Mouse (Mus musculus) Patski (cell line): ENCODE results near the gene Npnt. TPM values are rescaled to one million over a fixed set of nuclear protein-coding genes. Genes with fewer than 3 reads are reported as not detected.

Experiments
- ATAC-seq: fragments of 100-300 bp; one replicate; pipeline ENCODE4 v1.8.0; 2021
- CTCF ChIA-PET: fragments of 350-600 bp; sonication (Branson Sonifier 250); formaldehyde crosslinking; loops from one replicate; lab custom pipeline; 2022; ENCODE audit warnings: inconsistent platforms; lab: Charles Lee
- POLR2A ChIA-PET: fragments of 350-600 bp; sonication (Branson Sonifier 250); formaldehyde crosslinking; loops from one replicate; lab custom pipeline; 2022; ENCODE audit warnings: antibody characterized with exemption, inconsistent platforms; lab: Charles Lee
- DNase-seq: peaks from one replicate; pipeline ENCODE4 v3.0.0-alpha.2; 2011; ENCODE audit warnings: low read depth, low spot score
- H3K27me3 ChIP-seq: fragments of 371-371 bp; one replicate; pipeline ENCODE4 v1.5.1; 2021
- CTCF ChIP-seq: fragments of 100-300 bp; IDR thresholded peaks from one replicate; pipeline ENCODE4 v1.5.1; 2021
- in situ Hi-C: fragments of 300-500 bp; cut with MboI; formaldehyde crosslinking; loops from 3 replicates; pipeline ENCODE4 v1.11.1; 2018; ENCODE audit warnings: low pct_unique_long_range_greater_than_20kb, mixed read lengths
- polyA plus RNA-seq: library from polyadenylated mRNA; unstranded; gene quantifications from one replicate; pipeline ENCODE4 v1.2.3, GENCODE M21; 2021

Npnt gene
- polyA plus RNA-seq, 1 experiment from 2014 or later: 460 TPM

DNA sequence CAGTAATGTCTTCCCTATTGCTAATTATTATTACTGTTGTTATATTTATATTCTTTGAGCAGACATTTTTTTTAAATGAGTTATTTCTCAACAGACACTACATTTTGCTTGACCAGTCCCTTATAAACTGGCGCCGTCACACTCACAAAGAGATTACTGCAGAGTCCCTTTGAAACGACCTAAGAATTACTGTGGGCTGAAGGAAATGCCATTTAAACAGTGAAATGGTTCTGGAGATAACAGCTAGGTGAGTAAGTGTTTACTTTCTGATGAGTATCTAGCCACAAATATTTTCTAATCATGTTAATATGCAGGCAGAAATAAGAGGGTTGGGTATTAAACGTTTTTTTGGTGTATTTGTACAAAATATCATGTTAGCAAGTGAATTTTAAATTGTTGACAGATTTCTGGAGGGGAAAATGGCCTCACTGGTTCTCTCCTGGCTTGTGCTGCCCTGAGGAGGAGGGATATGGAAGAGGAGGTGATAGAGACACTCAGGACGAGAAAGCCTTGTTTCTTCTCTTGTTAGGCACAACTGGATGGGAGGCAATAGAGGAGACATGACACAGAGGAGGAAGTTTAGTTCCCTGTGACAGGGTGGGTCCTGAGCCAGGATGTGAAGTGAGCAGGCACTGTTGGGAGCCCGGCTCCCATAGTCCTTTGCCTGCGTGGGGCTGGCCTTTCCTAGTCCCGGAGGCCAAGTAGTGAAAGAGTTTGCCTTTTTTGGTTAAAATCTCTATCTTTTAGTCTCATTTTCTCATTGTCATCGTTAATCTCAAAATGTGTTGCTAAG is 14.8 kb upstream of the Npnt start:
- TF ChIP-seq CTCF: no peak
- ATAC-seq (peak; percentile 44), DNase-seq (no peak)
- in situ Hi-C loops: no loop called here
- no peaks in the 10 kb centered on the region for H3K27me3 ChIP-seq
- POLR2A ChIA-PET: no interaction called here
- CTCF ChIA-PET: interaction anchor here (0.7 to 1.2 kb wide), 3 partner anchors 13 to 21 kb away, joined by 3 read pairs; no protein-coding TSS in a partner anchor

- in situ Hi-C loops: no loop called here
- TF ChIP-seq CTCF: no peak
- no peak for ATAC-seq
- no peaks in the 10 kb centered on the region for H3K27me3 ChIP-seq
- POLR2A ChIA-PET: no interaction called here
- CTCF ChIA-PET: interaction anchor here (1.0 to 1.4 kb wide), 5 partner anchors 11 to 162 kb away, joined by 3 to 7 read pairs (median 3); no protein-coding TSS in a partner anchor
- DNase-seq: no peak
Measured at GRCm38 (mm10) chr3:132962631-132963361, 12.7 kb upstream of the Npnt start.

DNA sequence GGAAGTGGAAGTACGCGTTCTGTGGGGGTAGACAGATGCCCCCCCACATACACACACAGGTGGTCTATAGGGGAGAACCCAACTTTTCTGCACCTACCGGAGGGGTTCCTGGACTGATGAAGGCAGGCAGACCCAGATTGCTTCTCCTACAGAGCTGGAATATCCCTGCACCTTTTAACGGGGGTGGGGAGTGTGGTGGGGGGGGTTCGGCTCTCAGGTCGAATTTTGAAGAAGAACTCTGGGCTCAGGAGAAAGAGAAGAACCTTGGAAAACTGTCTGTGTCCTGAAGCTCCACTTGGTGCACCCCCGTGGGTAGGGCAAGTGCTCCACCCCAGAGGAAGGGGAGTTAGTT is 414 bp upstream of the Npnt start:
- in situ Hi-C loops: loop anchor here (5.0 kb wide), 1 partner anchor 203 kb away; no protein-coding TSS in a partner anchor
- ChIA-PET CTCF (interaction anchor here (0.9 to 2.8 kb wide), 9 partner anchors 13 to 206 kb away, joined by 3 to 7 read pairs (median 3); no protein-coding TSS in a partner anchor), POLR2A (interaction anchor here (0.7 to 1.9 kb wide), 5 partner anchors 10 to 84 kb away, joined by 3 to 6 read pairs (median 4); no protein-coding TSS in a partner anchor)
- no peak for DNase-seq
- TF ChIP-seq CTCF: no peak
- no peak for ATAC-seq
- no peaks in the 10 kb centered on the region for H3K27me3 ChIP-seq

GRCm38 (mm10) chr3:132949380-132949790 is 706 bp downstream of the Npnt start:
- CTCF ChIA-PET: interaction anchor here (1.2 to 2.0 kb wide), 5 partner anchors 15 to 203 kb away, joined by 3 to 6 read pairs (median 5); no protein-coding TSS in a partner anchor
- DNase-seq (no peak), ATAC-seq (peak; percentile 41)
- no peak for TF ChIP-seq CTCF
- POLR2A ChIA-PET: interaction anchor here (0.6 to 0.7 kb wide), 3 partner anchors 132 to 1942 kb away, joined by 3 read pairs; no protein-coding TSS in a partner anchor
- H3K27me3 ChIP-seq: no peaks in the 10 kb centered on the region
- in situ Hi-C loops: no loop called here

DNA sequence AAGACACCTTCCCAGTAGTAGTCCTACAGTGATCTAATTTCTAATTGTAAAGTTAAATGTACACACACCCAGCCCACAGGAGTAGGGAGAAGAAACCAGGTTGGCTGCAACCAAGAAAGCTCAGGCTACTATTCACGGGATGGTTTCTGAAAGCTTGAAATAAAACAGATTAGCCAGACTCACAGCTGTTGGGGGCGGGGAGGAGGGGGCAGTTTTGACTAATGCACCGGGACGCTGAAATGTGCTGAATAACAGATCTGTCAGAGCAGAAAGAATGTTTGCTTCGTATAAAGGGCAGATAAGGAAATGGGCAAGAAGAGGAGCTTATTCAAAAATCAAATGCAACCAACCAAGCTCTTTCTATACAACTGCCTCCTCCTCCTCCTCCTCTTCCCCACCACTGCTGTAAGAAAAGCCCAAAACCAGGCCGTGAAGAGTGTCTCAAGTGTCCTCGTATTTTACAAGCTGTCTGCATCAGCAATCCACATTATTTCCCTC is 1.7 kb downstream of the Npnt start:
- POLR2A ChIA-PET: interaction anchor here (0.5 to 1.2 kb wide), 6 partner anchors 9 to 129 kb away, joined by 3 to 4 read pairs (median 3); no protein-coding TSS in a partner anchor
- DNase-seq: no peak
- no peak for TF ChIP-seq CTCF
- CTCF ChIA-PET: interaction anchor here (1.1 to 1.7 kb wide), 3 partner anchors 14 to 202 kb away, joined by 3 to 6 read pairs (median 3); no protein-coding TSS in a partner anchor
- H3K27me3 ChIP-seq: no peaks in the 10 kb centered on the region
- in situ Hi-C loops: no loop called here
- ATAC-seq: no peak

GRCm38 (mm10) chr3:132946086-132946485 is 4.0 kb downstream of the Npnt start:
- CTCF ChIA-PET: no interaction called here
- in situ Hi-C loops: no loop called here
- POLR2A ChIA-PET: no interaction called here
- DNase-seq (no peak), ATAC-seq (no peak)
- no peak for TF ChIP-seq CTCF
- no peaks in the 10 kb centered on the region for H3K27me3 ChIP-seq

DNA sequence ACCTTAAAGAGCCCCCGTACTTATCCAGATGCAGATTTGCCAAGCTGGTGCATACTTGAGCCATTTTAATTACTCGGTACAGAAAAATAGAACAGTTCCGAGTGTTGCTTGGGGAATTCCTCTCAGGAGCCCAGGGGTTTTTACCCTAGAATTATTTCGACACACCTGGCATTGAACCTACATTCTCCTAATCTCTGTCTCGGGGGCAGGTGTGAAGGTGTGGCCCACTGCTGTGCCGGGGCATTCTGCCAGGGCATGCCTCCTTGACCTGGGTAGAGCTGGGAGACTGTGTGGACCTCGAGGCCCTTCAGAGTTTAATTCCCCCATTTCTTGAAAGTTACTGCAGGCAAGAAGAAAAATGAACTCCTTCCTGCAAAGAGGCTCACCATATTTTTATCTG is 4.4 kb downstream of the Npnt start:
- in situ Hi-C loops: no loop called here

DNA sequence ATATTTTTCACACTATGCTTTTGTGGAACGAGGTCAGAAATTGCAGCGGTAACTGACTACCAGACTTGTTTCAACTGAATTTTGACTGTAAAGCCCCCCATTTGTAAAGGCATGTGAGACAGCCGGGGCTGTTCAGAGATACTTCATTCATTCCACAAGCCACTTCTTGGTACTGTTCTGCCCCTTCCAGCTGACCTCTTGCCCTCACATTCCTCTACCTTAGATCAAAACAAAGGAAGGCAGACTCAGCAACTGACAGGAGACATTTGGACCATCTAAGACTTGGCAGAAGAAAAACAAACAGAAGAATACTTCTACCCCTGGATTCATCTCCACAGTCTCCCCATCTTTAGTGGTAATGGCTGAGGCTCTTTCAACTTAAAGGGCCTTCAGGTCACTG is 5.5 kb downstream of the Npnt start:
- POLR2A ChIA-PET: no interaction called here
- CTCF ChIA-PET: interaction anchor here (1.1 to 1.5 kb wide), 2 partner anchors 10 to 18 kb away, joined by 3 to 4 read pairs; no protein-coding TSS in a partner anchor
- ATAC-seq (no peak), DNase-seq (no peak)
- in situ Hi-C loops: loop anchor here (5.0 kb wide), 1 partner anchor 67 kb away; no protein-coding TSS in a partner anchor
- H3K27me3 ChIP-seq: no peaks in the 10 kb centered on the region
- no peak for TF ChIP-seq CTCF

More for the DNA sequence above, 4.4 kb downstream of the Npnt start:
- no peak for TF ChIP-seq CTCF
- DNase-seq (no peak), ATAC-seq (no peak)
- H3K27me3 ChIP-seq: no peaks in the 10 kb centered on the region
- ChIA-PET CTCF (no interaction called here), POLR2A (no interaction called here)

- ATAC-seq: no peak
- DNase-seq: no peak
- in situ Hi-C loops: loop anchor here (5.0 kb wide), 1 partner anchor 67 kb away; no protein-coding TSS in a partner anchor
- POLR2A ChIA-PET: no interaction called here
- CTCF ChIA-PET: interaction anchor here (1.1 to 1.8 kb wide), 4 partner anchors 9 to 19 kb away, joined by 3 to 5 read pairs (median 4); no protein-coding TSS in a partner anchor
- H3K27me3 ChIP-seq: no peaks in the 10 kb centered on the region
- TF ChIP-seq CTCF: no peak
Measured at GRCm38 (mm10) chr3:132944193-132944592, 5.9 kb downstream of the Npnt start.

GRCm38 (mm10) chr3:132942778-132943177 is 7.3 kb downstream of the Npnt start:
- in situ Hi-C loops: loop anchor here (5.0 kb wide), 1 partner anchor 65 kb away; no protein-coding TSS in a partner anchor
- ChIA-PET POLR2A (no interaction called here), CTCF (interaction anchor here (1.1 to 1.8 kb wide), 2 partner anchors 11 to 14 kb away, joined by 3 to 5 read pairs; no protein-coding TSS in a partner anchor)
- no peak for ATAC-seq
- DNase-seq: no peak
- H3K27me3 ChIP-seq: no peaks in the 10 kb centered on the region
- TF ChIP-seq CTCF: no peak
